Mouse (Mus musculus): ENCODE data around the gene Nlrp10. TPM values are rescaled to one million over a fixed set of nuclear protein-coding genes. Genes with fewer than 3 reads are reported as not detected.

Nlrp10 gene
- polyA plus RNA-seq, 1 experiment from 2014 or later: 0.08 TPM

Other genes starting within 250 kb of the Nlrp10 start
- 0.20 TPM in 1 of 2 replicates, not detected in the other for gene Olfr512, start 216.9 kb downstream of the Nlrp10 start, polyA plus RNA-seq (2014; fragmentation: Nextera tagmentation; extraction: Ambion mirVana)
- 0.14 TPM in 1 of 2 replicates, not detected in the other for gene Olfr513, start 179.2 kb downstream of the Nlrp10 start, polyA plus RNA-seq (2014; fragmentation: Nextera tagmentation; extraction: Ambion mirVana)
- not detected in 2 replicates for gene Olfr514, start 104.2 kb downstream of the Nlrp10 start, polyA plus RNA-seq (2014; fragmentation: Nextera tagmentation; extraction: Ambion mirVana)
- 0.15 TPM in 1 of 2 replicates, not detected in the other for gene Olfr516, start 79.6 kb downstream of the Nlrp10 start, polyA plus RNA-seq (2014; fragmentation: Nextera tagmentation; extraction: Ambion mirVana)
- gene Olfr517, start 57.8 kb downstream of the Nlrp10 start, polyA plus RNA-seq (2014; fragmentation: Nextera tagmentation; extraction: Ambion mirVana): not detected in 2 replicates
- 0.07 TPM in 1 of 2 replicates, not detected in the other for gene Olfr518, start 45.2 kb downstream of the Nlrp10 start, polyA plus RNA-seq (2014; fragmentation: Nextera tagmentation; extraction: Ambion mirVana)
- gene Olfr519, start 35.8 kb downstream of the Nlrp10 start, polyA plus RNA-seq (2014; fragmentation: Nextera tagmentation; extraction: Ambion mirVana): not detected in 2 replicates
- 107 and 110 TPM in 2 replicates for gene Eif3f, start 4.2 kb upstream of the Nlrp10 start, polyA plus RNA-seq (2014; fragmentation: Nextera tagmentation; extraction: Ambion mirVana)
- 5.6 and 6.8 TPM in 2 replicates for gene Tub, start 20.2 kb upstream of the Nlrp10 start, polyA plus RNA-seq (2014; fragmentation: Nextera tagmentation; extraction: Ambion mirVana)
- 2.6 and 4.7 TPM in 2 replicates for gene Ric3, start 153.2 kb upstream of the Nlrp10 start, polyA plus RNA-seq (2014; fragmentation: Nextera tagmentation; extraction: Ambion mirVana)
- 37.3 and 45.8 TPM in 2 replicates for gene Lmo1, start 245.0 kb upstream of the Nlrp10 start, polyA plus RNA-seq (2014; fragmentation: Nextera tagmentation; extraction: Ambion mirVana)